Mouse (Mus musculus) brain, embryonic 14.5 days (tissue): ENCODE data around the gene Olfm1. TPM values are rescaled to one million over a fixed set of nuclear protein-coding genes. Genes with fewer than 3 reads are reported as not detected.

Experiments used
- DNase-seq: peaks from one replicate; pipeline ENCODE4 v3.0.0-alpha.2; 2011; ENCODE audit warnings: low read depth
- CTCF ChIP-seq: fragments of 200-500 bp; IDR thresholded peaks from 2 replicates; pipeline ENCODE4 v1.5.1; 2012; ENCODE audit warnings: inconsistent platforms, mild to moderate bottlenecking, moderate library complexity, borderline replicate concordance; ENCODE audit not compliant: insufficient read depth, insufficient read length; ENCODE audit errors: extremely low read depth
- POLR2A ChIP-seq: fragments of 200-500 bp; IDR thresholded peaks from 2 replicates; pipeline ENCODE4 v1.6.1; 2012; ENCODE audit warnings: mild to moderate bottlenecking, inconsistent platforms, borderline replicate concordance; ENCODE audit not compliant: poor library complexity, insufficient read depth, insufficient read length, severe bottlenecking; ENCODE audit errors: extremely low read depth
- polyA plus RNA-seq: library from polyadenylated mRNA; depleted of rRNA; stranded (reverse); fragments of >200 nt; gene quantifications from 2 replicates; pipeline ENCODE4 v1.2.3, GENCODE M21; 2012

The Olfm1 gene
- polyA plus RNA-seq, 1 experiment, result 383 TPM

DNA sequence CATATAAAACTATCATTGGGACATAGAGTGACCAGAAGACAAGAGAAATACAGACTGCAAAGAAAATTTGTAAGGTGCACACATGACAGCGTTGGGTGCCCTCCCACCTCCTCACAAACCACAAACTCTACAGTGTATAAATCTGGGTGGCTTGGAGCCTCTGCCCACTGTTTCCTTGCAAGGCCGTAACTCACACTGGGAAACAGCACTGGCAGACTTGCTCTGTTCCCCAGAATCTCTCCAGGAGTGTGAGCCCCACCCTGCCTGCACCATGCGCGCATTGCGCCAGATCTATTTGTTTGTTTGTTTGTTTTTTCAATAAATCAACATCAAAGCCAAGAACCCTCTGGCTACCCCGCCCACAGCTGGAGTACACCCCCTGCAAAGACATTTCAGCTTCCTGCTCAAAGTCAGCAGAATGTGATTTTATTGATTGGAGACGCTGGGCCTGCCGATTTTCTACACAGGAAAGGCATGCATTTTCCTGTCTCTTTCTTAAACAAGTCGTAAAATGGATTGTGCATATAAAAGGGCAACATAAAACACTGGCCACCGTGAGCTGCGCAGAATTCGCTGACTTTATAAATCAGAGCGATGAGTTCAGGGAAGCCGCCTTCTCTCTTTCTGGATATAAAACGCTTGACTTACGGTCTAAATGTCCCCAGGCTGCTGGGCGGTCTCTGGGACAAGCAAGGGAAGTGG, 48.9 kb downstream of the Olfm1 start:
- TF ChIP-seq CTCF (no peak), POLR2A (no peak)
- DNase-seq, result no peak

DNA sequence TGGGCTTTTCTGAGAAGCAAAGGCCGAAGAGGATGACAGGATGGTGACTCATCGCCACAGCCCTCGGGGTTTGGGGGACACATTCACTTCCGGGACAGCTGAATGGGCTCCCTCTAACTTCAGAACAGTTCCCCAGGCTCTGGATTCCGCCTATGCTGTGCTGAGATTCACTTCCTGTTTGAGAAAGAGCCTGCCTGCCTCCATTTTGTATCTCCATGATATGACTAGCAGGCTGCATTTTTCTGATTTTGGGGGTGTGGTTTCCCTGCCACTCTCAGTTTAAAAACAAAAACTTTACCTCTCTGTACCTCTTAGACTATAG, 49.4 kb downstream of the Olfm1 start:
- TF ChIP-seq CTCF, result no peak
- no peak for TF ChIP-seq POLR2A
- DNase-seq, result no peak

DNA sequence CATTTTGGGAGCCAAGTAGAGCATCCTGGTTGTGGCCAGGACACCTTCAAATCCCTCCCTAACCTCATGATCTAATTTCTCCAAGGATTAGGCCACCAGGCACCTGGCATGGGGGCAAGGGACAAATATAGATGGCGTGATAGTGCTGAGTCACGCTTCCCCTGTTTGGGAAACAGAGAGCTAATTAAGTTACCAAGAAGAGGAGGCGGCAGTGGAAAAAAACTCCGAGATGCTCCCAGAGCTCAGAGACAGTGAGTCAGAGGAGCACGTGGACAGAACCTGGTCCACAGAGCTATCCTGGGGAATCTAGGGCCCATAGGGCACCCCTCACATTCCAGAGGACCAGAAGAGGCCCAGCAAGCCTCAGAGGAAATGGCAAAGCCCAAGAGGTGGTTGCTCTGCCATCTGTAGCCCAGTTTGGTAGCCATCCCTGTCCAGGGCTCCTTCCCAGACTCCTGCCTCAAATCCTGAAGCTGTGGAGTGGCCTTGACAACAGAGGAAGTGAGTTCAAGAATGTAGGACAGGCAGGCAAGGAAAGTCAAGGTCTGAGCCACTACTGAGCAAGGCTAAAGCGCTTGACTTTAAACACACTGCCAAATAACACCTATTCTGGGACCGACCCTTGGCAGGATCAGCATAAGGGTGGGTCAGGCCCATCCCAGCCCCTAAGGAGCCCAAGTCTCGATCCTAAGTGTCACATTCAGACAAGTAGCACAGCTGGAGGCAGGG, 52.0 kb downstream of the Olfm1 start:
- TF ChIP-seq POLR2A (no peak), CTCF (no peak)
- no peak for DNase-seq

DNA sequence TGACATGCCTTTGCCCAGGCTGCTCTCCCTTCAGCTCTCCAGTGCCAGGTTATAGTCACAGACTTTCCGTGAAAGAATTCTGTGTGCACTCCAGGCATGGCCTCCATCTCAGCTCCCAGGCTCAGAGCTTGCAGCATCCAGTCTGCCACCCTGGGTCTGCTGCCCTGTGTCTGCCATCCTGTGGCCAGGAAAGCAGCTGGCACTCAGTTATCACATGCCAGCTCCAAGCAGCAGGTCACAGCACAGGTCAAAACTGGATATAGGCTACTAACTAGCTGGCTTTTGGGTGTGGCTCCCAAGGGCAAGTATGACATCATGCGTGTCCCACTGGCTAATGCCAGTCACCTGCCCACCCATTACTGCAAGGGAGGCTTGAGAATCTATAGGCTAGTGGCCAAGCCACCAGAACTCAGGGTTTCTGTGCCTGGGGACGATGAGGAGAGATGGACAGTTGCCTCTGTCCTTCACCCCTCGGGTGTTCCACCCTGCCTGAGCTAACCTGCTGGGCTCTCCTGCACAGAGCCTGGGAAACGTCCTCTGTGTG, 53.4 kb downstream of the Olfm1 start:
- DNase-seq, result no peak
- TF ChIP-seq CTCF (no peak), POLR2A (no peak)

DNA sequence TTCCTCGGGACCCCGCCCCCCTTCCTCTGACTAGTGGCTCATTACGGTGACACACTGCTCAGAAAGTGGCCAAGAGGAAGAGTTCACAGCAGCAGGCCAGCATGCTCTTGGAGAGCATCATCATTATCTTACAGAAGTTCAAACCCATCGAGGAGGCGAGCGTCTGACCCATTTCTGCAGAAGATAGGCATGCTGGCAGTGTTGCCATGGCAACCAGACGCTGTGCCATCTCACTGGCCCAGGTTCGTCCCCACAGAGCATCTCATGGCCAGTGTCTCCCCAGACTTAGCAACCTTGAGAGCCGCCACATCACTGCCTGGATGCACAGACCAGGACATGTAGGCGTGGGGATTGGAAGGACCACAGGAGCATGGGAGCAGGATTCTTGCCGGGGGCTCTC, 54.3 kb downstream of the Olfm1 start:
- peak; percentile 49 for DNase-seq
- no peak for TF ChIP-seq CTCF

DNA sequence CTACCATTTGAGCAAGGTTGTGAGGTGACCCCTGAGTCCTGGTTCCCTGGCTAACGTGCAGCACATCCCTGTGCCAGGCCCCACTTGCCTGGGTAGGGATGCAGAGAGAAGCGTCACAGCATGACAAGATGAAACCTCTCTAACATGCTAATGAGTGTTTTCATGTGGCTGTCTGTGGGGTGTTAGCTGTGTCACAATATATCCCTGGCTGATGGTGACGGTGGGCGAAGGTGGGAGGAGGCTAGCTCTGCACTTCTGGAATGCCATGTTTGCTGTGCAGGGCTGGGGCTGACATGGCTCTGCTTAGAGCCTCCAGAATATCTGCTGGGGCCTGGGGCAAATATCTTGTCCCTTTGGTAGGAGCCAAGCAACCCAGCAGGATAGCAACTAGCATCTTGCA, 59.8 kb downstream of the Olfm1 start:
- DNase-seq, result no peak
- TF ChIP-seq CTCF, result no peak
- TF ChIP-seq POLR2A, result no peak

DNA sequence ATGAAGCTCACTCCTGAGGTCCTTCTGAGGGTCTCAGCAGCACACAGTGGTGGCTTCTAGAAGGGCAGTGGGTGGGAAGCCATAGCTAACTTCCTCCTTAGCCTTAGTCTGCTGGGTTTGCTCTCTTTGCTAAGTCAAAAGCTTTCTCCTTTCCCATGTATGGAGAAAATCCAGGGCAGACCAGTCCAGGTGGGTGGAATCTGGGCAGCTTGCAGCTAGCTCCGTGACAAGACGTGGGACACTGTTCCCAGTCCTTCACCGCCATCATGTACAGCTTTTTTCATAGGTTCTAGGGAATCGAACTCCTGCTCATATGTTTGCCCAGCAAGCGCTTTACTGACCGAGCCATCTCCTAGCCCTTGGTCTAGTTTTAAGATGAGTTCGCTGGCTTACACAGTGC, 63.2 kb downstream of the Olfm1 start:
- TF ChIP-seq POLR2A (no peak), CTCF (no peak)
- no peak for DNase-seq

DNA sequence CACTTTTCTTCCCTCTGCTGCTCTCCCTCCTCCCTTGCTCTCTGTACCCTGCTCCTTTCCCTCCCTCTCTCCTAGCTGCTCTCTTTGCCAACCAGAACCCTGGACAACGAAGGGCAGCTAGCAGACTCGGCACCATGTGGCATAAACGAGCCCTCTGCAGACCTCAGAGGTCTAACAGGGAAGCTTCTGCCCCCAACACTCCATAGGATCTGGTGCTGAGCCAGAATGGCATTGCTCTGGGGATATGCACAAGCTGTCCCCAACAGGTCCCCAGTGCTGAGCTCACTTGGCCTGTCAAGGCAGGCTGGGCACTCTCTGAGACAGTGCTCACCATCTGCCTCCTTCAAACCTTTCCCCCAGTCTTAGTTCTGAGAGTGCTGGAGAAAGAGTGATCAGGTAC, 68.6 kb downstream of the Olfm1 start:
- DNase-seq, result no peak
- TF ChIP-seq CTCF (no peak), POLR2A (no peak)

DNA sequence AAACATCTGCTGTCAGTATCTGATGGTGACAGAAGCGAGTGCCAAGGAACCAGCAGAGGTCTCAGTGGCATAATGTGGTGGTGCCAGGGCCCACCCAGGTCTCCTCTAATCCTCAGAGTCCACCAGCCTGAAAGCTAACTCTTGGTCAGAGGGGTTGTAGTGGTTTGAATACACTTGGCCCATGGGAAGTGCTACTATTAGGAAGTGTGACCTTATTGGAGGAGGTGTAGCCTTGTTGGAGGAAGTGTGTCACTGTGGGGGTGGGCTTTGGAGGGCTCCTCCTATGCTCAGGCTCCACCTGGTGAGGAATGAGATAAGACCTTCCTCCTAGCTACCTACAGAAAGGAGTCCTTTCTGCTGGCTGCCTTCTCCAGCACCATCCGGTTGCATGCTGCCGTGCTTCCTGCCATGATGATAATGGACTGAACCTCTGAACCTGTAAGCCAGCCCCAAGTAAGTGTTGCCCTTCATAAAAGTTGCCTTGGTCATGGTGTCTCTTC, 75.0 kb downstream of the Olfm1 start:
- TF ChIP-seq CTCF (no peak), POLR2A (no peak)

DNA sequence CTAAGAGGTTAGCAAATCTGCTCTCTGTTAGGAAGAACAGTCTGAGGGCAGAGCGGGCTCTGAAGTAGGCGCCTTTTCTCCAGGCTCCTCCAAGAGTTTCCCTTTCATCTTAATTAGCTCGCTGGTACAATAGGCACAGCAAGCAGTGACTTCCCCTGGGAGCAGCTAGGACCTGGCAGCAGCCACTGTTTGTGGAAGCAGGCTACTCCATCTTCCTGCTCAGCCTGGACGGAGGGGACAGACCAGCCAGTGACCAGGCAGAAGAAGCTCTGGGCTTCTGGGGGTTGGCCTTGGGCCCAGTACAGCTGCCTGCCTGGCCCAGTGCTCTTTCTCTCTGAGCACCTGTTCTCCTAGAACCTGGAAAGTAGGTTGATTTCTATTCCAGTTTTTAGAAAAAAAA, 77.8 kb downstream of the Olfm1 start:
- TF ChIP-seq POLR2A (no peak), CTCF (no peak)
- peak; percentile 80 for DNase-seq

More for the DNA sequence above, 75.0 kb downstream of the Olfm1 start:
- no peak for DNase-seq

DNA sequence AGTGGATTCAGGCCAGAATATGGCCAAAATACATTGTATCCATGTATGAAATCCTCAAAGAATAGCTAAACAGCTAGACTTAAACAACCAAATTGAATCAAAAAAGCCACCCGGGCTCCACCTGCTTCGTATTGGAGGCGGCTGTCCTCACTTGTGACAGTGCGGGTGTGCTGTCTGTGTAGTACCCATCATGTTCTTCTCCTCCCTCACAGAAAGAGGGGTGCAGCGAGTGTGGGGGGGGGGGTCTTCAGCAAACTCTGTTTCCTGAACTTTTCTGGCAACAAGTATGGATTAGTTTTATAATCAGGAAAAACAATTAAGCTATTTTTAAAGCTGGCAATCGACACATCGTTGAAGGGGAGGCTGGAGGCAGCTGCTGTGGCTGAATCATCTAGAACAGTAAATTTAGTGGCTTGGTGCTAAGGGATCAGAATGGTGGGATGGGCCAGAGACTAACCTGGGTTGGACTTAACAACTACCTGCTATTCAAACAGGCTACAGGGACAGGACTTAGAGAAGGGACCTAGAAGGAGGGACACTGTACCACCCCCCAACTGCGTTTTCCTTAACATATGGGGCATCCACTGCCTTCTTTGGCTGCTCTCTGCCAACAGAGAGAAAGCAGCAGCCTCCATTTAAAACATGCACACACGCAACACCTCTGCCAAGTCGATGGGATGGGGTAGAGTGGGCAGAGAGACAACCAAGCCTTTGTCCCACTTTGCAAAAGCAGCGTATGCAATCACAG, 79.6 kb downstream of the Olfm1 start:
- peak; percentile 40 for DNase-seq
- no peak for TF ChIP-seq CTCF
- no peak for TF ChIP-seq POLR2A

DNA sequence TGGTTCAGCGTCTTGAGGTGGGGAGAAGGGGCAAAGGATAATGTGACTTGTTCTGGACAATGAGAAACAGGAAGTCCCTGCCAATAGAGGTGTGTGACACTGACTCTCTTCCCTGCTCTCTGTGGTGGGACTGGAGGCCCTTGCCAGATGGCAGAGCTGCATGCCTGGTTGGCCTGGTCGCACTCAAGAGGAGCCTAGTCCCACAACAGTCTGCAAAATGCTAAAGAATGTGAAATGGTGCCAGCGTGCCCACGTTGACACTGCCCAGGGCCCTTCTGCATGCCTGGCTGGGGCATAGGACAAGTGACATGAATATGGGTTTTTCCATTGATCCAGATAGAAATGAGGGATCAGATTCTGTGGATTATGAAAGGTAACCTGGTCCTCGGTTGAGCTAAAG, 81.2 kb downstream of the Olfm1 start:
- DNase-seq, result no peak
- TF ChIP-seq CTCF (no peak), POLR2A (no peak)

DNA sequence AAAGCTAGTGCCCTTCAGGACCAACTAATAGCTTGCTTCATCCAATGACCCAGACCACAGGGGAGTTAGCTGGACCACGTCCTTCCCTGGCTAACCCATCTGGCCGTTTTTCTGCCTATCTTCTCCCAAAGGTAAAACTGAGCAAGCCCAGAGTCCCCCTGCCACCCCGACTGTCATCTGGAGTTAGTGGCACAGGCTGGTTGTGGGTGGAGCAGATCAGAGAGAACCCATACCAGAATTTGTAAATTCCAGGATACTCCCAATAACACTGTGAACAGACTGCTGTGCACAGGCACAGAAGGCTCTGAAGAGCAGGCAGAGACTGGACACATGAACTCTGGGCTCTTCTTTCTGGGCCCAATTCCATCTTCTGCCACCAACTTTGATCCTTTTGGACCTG, 82.6 kb downstream of the Olfm1 start:
- TF ChIP-seq CTCF (no peak), POLR2A (no peak)
- no peak for DNase-seq
